Mouse (Mus musculus) heart, embryonic 12.5 days (tissue): ENCODE results near the gene Sfxn5. TPM values are rescaled to one million over a fixed set of nuclear protein-coding genes. Genes with fewer than 3 reads are reported as not detected.

Source experiments
- ATAC-seq: fragments of 200-750 bp; cut with Nextera tagmentation; 2 replicates; pipeline ENCODE4 v1.8.0; 2017; ENCODE audit warnings: moderate TSS enrichment, moderate library complexity; ENCODE audit not compliant: insufficient number of reproducible peaks, low FRiP score
- H3K27ac ChIP-seq: fragments of 300-500 bp; sonication (generic); 2 replicates; pipeline ENCODE4 v1.5.1; 2016; ENCODE audit warnings: mild to moderate bottlenecking, moderate library complexity; ENCODE audit not compliant: poor library complexity, severe bottlenecking
- H3K27me3 ChIP-seq: fragments of 300-500 bp; sonication (generic); replicated peaks from 2 replicates; pipeline ENCODE4 v1.6.1; 2016; ENCODE audit warnings: mild to moderate bottlenecking, moderate library complexity
- H3K36me3 ChIP-seq: fragments of 300-500 bp; sonication (generic); 2 replicates; pipeline ENCODE4 v1.6.1; 2016; ENCODE audit warnings: mild to moderate bottlenecking, moderate library complexity
- H3K4me1 ChIP-seq: fragments of 300-500 bp; sonication (generic); replicated peaks from 2 replicates; pipeline ENCODE4 v1.6.1; 2016; ENCODE audit warnings: mild to moderate bottlenecking
- H3K4me2 ChIP-seq: fragments of 300-500 bp; sonication (generic); 2 replicates; pipeline ENCODE4 v1.6.1; 2016; ENCODE audit warnings: mild to moderate bottlenecking, moderate library complexity
- H3K4me3 ChIP-seq: fragments of 300-500 bp; sonication (generic); 2 replicates; pipeline ENCODE4 v1.5.1; 2016; ENCODE audit warnings: mild to moderate bottlenecking
- H3K9ac ChIP-seq: fragments of 300-500 bp; sonication (generic); 2 replicates; pipeline ENCODE4 v1.6.1; 2016; ENCODE audit warnings: mild to moderate bottlenecking, moderate library complexity
- H3K9me3 ChIP-seq: fragments of 300-500 bp; sonication (generic); replicated peaks from 2 replicates; pipeline ENCODE4 v1.6.1; 2016; ENCODE audit warnings: mild to moderate bottlenecking, moderate library complexity
- WGBS: fragments of 180-500 bp; shearing (Covaris S2); methylation state at CpG from one replicate; pipeline ENCODE4 v1.1.7; 2016; 5-methylcytosine and 5-hydroxymethylcytosine counted together
- polyA plus RNA-seq: library from polyadenylated mRNA; unstranded; fragments of >200 nt; fragmentation: Nextera tagmentation; extraction: Ambion mirVana; gene quantifications from 2 replicates; pipeline ENCODE4 v1.2.1, GENCODE M21; 2016

The Sfxn5 gene
- polyA plus RNA-seq, 1 experiment from 2014 or later = 3.9 TPM

- Histone ChIP-seq H3K4me3 (no peak overlapping the region), H3K27ac (no peak overlapping the region), H3K36me3 (no peaks in the 10 kb centered on the region), H3K4me1 (peaks cover 3% of the 10 kb centered on the region), H3K9me3 (peaks cover 2% of the 10 kb centered on the region; the same call in 1 of the 2 replicates), H3K9ac (no peak overlapping the region), H3K27me3 (no peaks in the 10 kb centered on the region), H3K4me2 (no peak overlapping the region)
- ATAC-seq = no peak
- WGBS = 79% methylated on average over 13 of the region's 13 CpGs
Observed at GRCm38 (mm10) chr6:85286283-85287047, 46.8 kb downstream of the Sfxn5 start.

GRCm38 (mm10) chr6:85280871-85281270 is 52.4 kb downstream of the Sfxn5 start:
- no peak for ATAC-seq
- Histone ChIP-seq H3K4me2 (peak overlapping the region; percentile 15; the same call in 1 of the 2 replicates), H3K4me3 (no peak overlapping the region), H3K4me1 (peaks cover 10% of the 10 kb centered on the region), H3K9me3 (no peaks in the 10 kb centered on the region), H3K27me3 (no peaks in the 10 kb centered on the region), H3K27ac (no peak overlapping the region), H3K9ac (no peak overlapping the region), H3K36me3 (no peaks in the 10 kb centered on the region)
- 64% methylated on average over 14 of the region's 14 CpGs for WGBS

GRCm38 (mm10) chr6:85276571-85276970 is 56.7 kb downstream of the Sfxn5 start:
- Histone ChIP-seq H3K9ac (no peak overlapping the region), H3K4me1 (peaks cover 8% of the 10 kb centered on the region), H3K27me3 (no peaks in the 10 kb centered on the region), H3K36me3 (no peaks in the 10 kb centered on the region), H3K4me3 (no peak overlapping the region), H3K9me3 (no peaks in the 10 kb centered on the region), H3K27ac (no peak overlapping the region), H3K4me2 (no peak overlapping the region)
- no peak for ATAC-seq
- 77% methylated on average over 8 of the region's 8 CpGs for WGBS

- Histone ChIP-seq H3K9me3 (0 out of 2 replicates have a peak, but pooled peaks cover 3% of the 10 kb centered on the region), H3K4me1 (no peaks in the 10 kb centered on the region), H3K9ac (no peak overlapping the region), H3K4me2 (no peak overlapping the region), H3K27ac (no peak overlapping the region), H3K27me3 (no peaks in the 10 kb centered on the region; the same call in 1 of the 2 replicates), H3K36me3 (no peaks in the 10 kb centered on the region), H3K4me3 (no peak overlapping the region)
- 91% methylated on average over 9 of the region's 9 CpGs for WGBS
- ATAC-seq = no peak
Observed at GRCm38 (mm10) chr6:85272436-85272835, 60.8 kb downstream of the Sfxn5 start.

GRCm38 (mm10) chr6:85266060-85266459 is 67.2 kb downstream of the Sfxn5 start:
- Histone ChIP-seq H3K9me3 (0 out of 2 replicates have a peak, but pooled peaks cover 3% of the 10 kb centered on the region), H3K4me1 (peaks cover 4% of the 10 kb centered on the region; the same call in 1 of the 2 replicates), H3K27ac (no peak overlapping the region), H3K9ac (no peak overlapping the region), H3K36me3 (no peaks in the 10 kb centered on the region), H3K4me2 (no peak overlapping the region), H3K4me3 (no peak overlapping the region), H3K27me3 (peaks cover 5% of the 10 kb centered on the region; the same call in 1 of the 2 replicates)
- WGBS = 45% methylated on average over 6 of the region's 6 CpGs
- no peak for ATAC-seq

GRCm38 (mm10) chr6:85264982-85265518 is 68.2 kb downstream of the Sfxn5 start:
- no peak for ATAC-seq
- no peaks in the 10 kb centered on the region for H3K36me3 ChIP-seq
- no peak overlapping the region for H3K4me3 ChIP-seq
- no peak overlapping the region for H3K9ac ChIP-seq
- no peak overlapping the region for H3K27ac ChIP-seq
- whole genome bisulfite sequencing = 31% methylated on average over 15 of the region's 15 CpGs
- peaks cover 4% of the 10 kb centered on the region; the same call in 1 of the 2 replicates for H3K4me1 ChIP-seq
- no peak overlapping the region for H3K4me2 ChIP-seq
- H3K27me3 ChIP-seq = peaks cover 5% of the 10 kb centered on the region; the same call in 1 of the 2 replicates
- no peaks in the 10 kb centered on the region for H3K9me3 ChIP-seq

GRCm38 (mm10) chr6:85262865-85263515 is 70.2 kb downstream of the Sfxn5 start:
- no peak overlapping the region for H3K27ac ChIP-seq
- H3K4me2 ChIP-seq = no peak overlapping the region
- no peaks in the 10 kb centered on the region for H3K36me3 ChIP-seq
- H3K9ac ChIP-seq = no peak overlapping the region
- no peaks in the 10 kb centered on the region for H3K9me3 ChIP-seq
- ATAC-seq = no peak
- no peak overlapping the region for H3K4me3 ChIP-seq
- WGBS = 94% methylated on average over 4 of the region's 4 CpGs
- H3K27me3 ChIP-seq = peaks cover 5% of the 10 kb centered on the region; the same call in 1 of the 2 replicates
- peaks cover 4% of the 10 kb centered on the region; the same call in 1 of the 2 replicates for H3K4me1 ChIP-seq

- Histone ChIP-seq H3K27me3 (no peaks in the 10 kb centered on the region), H3K4me1 (peaks cover 7% of the 10 kb centered on the region), H3K9me3 (no peaks in the 10 kb centered on the region), H3K27ac (no peak overlapping the region), H3K36me3 (no peaks in the 10 kb centered on the region), H3K4me2 (no peak overlapping the region), H3K9ac (no peak overlapping the region), H3K4me3 (no peak overlapping the region)
- ATAC-seq = no peak
- 74% methylated on average over 12 of the region's 12 CpGs for WGBS
Observed at GRCm38 (mm10) chr6:85259094-85259630, 74.1 kb downstream of the Sfxn5 start.

GRCm38 (mm10) chr6:85255578-85255977 is 77.6 kb downstream of the Sfxn5 start:
- H3K4me3 ChIP-seq = no peak overlapping the region
- no peak overlapping the region for H3K27ac ChIP-seq
- no peaks in the 10 kb centered on the region for H3K27me3 ChIP-seq
- no peak overlapping the region for H3K4me2 ChIP-seq
- H3K4me1 ChIP-seq = peaks cover 17% of the 10 kb centered on the region
- no peak overlapping the region for H3K9ac ChIP-seq
- ATAC-seq = no peak
- no peaks in the 10 kb centered on the region for H3K36me3 ChIP-seq
- WGBS = 60% methylated on average over 6 of the region's 6 CpGs
- H3K9me3 ChIP-seq = no peaks in the 10 kb centered on the region

- Histone ChIP-seq H3K36me3 (no peaks in the 10 kb centered on the region), H3K4me3 (no peak overlapping the region), H3K9me3 (no peaks in the 10 kb centered on the region), H3K27ac (peak overlapping the region; percentile 48), H3K9ac (no peak overlapping the region), H3K27me3 (no peaks in the 10 kb centered on the region), H3K4me1 (peaks cover 17% of the 10 kb centered on the region), H3K4me2 (no peak overlapping the region)
- peak; percentile 31; the same call in 1 of the 2 replicates for ATAC-seq
- WGBS = 33% methylated on average over 7 of the region's 7 CpGs
Observed at GRCm38 (mm10) chr6:85253994-85254541, 79.2 kb downstream of the Sfxn5 start.

GRCm38 (mm10) chr6:85253275-85253674 is 79.9 kb downstream of the Sfxn5 start:
- Histone ChIP-seq H3K9ac (no peak overlapping the region), H3K27me3 (no peaks in the 10 kb centered on the region), H3K27ac (peak overlapping the region; percentile 48; the same call in 1 of the 2 replicates), H3K4me1 (peaks cover 17% of the 10 kb centered on the region), H3K4me2 (no peak overlapping the region), H3K4me3 (no peak overlapping the region), H3K9me3 (no peaks in the 10 kb centered on the region), H3K36me3 (no peaks in the 10 kb centered on the region)
- ATAC-seq = no peak
- WGBS = 58% methylated on average over 3 of the region's 3 CpGs
